Mouse (Mus musculus) embryo, embryonic 11 days (tissue): ENCODE data around the gene Cd300lf.
A peak's percentile ranks its signal among the peaks of the same experiment; 100 is the strongest.

Experiments
- DNase-seq: peaks from one replicate; pipeline ENCODE4 v3.0.0-alpha.2; 2015

Gene Cd300lf

DNA sequence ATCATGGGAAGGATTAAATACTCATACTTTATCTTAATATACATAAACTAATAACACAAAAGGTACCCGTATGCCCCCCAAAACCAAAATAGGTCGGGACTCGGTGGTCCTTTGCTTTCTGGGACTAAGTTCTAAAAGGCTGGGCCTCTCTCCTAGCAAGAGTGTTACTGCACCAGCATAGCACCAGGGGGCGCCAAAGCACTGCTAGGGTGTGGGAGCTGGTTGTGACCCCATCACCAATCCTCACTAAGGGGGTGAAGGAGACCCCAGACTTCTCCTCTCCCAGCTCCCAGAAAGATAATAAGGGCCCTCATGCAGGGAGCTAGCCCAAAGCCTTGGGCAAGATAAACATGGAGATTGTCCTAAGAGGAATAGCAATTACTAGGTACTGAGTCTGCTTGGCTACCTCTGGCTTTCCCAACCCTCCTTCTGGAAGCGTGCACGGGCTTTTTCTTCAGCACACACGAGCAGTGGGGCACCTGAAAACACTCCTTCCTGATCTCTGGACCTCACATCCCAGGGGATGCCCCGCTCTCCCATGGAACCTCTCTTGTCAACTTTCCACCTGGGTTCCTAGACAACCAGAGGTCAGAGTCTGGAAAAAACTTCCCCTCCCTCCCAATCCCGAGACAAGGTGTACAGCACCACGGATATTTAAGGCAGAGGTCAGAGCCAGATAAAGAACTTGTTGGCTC lies 27.2 kb upstream of the Cd300lf start:
- peak; percentile 79 for DNase-seq

DNA sequence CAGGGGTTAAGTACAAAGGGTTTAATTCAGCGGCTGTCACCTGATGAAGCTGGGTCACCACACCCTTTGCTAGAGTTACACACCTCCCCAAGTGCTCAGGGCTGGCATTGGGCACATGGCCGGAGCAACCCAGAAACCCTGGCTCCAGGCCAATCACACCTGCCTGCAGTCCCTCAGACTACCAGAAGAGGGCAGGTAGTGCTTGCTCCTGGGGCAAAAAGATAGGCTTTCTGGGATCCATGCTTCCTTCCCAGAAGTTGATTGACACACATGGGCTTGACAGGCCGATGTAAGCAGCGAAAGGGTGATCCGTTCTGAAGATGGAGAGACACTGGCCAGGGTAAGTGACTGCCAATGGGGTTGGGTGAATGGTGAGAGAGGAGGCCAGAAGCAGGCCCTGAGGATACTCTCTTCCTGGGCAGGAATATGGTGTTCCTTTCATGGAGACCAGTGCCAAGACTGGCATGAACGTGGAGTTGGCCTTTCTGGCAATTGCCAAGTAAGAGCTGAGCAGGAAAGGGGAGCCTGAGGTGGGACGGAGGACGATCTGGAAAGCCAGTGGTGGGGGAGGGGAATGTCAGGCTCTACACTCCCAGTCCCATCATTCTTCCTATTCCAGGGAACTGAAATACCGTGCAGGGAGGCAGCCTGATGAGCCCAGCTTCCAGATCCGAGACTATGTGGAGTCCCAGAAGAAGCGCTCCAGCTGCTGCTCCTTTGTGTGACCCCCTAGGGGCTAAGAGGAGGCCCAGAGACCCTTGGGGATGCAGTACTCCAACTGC lies 26.4 kb upstream of the Cd300lf start:
- DNase-seq = peak; percentile 47

DNA sequence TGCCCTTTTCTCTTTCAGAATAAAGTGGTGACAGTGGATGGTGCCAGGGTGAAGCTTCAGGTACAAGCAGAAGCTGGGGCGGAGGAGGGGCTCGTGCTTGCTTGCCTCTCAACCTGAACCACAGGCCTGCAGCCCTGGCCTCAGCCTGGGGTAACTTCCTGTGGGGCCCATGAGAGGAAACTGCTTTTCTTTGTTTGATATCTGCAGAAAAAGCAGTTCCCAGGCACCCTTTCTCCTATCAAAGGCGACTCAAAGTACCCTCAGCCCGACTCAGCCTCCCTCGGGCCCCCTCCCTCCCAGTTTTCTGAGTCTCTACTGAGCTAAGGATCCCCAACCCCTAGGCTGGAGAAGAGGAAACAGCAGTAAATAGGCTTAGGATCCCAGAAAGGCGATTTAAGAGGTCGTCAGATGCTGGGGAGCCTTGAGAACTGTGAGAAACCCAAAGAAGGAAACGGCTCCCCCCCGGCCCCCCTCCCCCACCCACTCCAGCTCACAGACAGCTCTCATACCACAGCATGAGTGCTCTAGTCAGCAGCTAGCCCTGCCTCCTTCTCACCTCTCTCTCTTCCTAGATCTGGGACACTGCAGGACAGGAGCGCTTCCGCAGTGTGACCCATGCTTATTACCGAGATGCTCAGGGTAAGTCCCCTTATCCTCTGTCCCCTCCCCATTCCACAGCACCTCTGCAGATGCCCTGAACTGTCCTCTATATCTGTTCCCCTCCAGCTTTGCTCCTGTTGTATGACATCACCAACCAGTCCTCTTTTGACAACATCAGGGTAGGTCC lies 24.3 kb upstream of the Cd300lf start:
- peak; percentile 39 for DNase-seq

DNA sequence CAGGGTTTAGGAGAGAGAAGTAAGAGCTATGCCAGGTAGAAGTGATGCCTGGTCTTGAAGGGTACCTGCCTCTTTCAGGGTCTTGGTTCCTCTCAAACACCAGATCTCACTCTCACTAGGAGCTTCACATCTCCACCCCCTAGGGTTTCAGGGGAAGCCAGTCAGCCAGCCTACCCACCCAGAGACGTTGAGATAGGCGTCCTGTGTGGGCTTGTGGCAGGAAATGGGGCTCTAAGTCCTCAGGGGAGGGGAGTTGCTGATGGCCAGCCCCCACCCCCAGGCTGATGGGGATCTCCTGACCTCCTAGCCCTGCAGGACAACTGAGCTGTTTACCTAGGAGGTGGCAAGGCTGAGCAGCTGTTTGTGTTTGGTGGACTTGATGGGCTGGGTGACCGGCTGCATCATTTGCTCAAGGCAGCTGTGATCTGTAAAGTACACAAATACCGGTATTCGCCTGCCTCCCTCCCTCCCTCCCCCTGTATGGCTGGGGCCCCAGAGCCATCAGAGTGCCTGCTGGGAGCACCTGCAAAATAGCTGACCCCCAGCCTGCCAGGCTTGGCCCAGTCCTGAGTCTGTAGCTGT lies 21.4 kb upstream of the Cd300lf start:
- no peak for DNase-seq

DNA sequence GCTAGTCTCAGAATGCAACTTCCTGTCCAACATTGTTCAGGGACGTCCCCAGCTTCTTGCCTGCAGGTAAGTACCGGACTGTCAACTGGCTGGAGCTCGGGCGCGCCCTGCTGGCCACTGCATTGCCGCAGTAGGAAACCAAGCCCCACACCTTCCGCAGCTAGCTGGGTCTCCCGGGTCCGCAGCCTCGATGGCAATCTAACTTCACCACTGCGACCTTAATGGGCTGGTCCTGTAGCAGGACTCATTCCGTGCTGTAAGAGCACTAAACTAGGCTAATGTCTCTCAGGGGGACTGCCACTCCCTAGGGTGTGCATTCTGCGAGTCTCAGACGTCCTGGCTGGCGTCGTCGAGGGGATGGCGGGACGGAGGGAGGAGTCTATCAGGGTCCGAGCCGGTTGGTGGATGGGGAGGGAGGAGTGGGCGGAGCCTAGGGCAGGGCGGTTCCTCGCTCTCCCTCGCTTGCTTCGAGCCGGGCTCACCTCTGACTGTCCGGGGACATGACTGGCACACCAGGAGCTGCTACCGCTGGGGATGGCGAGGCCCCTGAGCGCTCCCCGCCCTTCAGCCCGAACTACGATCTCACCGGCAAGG lies 20.0 kb upstream of the Cd300lf start:
- DNase-seq = peak; percentile 85

DNA sequence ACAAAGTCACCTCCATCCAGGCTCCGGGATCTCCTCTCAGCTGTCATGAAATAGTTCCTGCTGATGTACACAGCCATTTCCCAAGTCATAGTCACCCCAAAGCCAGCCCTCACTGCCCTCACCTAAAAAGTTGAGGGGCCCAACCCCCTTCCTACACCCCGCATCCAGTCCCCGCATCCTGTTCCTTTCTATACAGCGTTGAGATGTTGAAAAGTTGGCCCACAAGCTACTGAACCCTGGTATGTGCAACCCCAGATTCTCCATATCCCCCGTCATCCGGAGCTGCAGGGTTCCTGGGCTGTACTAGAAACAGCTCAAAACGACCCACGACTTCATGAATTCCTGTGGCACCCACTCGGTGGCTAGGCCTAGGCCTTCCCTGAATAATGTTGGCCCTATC lies 19.3 kb upstream of the Cd300lf start:
- no peak for DNase-seq

DNA sequence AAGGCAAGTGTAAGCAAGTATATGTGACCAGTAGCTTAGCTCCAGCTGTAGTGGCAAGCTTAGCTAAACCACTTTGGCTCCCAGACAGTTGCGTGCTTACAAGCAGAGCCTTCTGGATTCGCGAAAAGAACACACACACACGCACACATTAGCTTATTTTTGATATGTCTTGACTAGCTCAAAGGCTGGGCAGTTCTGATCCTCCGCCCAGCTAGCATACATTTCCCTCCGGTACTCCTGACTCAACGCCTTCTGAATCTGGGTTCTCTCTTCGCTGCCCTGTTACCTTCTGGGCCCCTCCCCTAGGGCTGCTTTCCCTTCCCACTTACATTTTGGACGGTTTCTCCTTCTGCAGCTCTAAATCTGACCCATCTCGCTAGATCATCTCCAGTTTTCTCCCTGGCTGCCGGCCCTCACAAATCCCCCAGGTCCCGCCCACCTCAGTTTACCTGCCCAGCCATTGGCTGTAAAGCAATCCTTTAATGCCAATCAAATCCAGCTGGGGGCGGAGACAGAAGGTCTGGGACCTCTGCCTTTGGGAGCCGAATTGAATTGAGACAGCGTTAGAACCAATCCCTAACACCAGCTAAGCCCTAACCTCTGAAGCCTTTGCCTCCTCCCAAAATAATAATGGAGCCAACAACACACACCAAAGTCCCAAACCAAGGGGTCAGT lies 18.1 kb upstream of the Cd300lf start:
- peak; percentile 92 for DNase-seq

DNA sequence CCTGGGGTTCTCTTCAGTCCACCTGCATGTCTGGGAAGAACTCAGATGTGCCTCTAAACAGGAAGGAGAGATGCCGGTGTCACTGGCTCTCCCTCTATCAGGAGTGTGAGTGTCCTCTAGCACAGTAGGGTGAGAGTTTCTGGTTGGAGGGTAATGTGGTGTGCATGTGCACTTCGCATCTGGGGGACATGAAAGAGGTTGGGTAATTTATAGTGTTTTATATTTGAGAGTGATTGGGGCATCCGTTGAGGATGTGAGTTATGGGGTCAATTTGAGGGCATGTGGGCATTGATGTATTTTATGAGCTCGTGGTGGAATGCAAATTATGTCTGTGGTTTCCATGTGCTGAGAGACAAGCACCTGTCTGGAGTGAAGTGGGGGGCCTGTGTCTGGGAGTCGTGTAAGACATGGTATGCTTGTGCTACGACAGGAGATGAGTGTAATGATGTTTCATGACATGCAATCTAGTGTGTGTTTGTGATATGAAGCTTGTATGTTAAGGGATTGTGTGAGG lies 17.0 kb upstream of the Cd300lf start:
- DNase-seq = no peak

DNA sequence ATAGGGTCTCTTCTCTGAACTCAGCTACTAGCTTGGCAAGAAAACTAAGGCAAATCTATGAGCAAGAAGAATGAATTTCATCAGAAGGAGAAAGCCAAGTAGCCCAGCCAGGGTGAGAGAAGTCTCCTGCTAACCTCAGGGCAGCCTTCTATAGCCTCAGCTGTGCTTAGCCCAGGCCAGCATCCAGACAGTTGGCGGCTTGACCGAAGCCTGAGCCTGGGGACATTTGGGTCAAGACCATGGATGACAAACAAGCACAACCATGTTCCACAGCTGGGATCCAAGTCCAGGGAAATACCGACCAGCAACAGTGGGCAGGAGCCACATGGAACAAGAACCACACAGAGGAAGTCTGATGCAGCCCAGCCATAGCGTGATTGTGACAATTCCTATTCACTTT lies 14.0 kb upstream of the Cd300lf start:
- DNase-seq = no peak

DNA sequence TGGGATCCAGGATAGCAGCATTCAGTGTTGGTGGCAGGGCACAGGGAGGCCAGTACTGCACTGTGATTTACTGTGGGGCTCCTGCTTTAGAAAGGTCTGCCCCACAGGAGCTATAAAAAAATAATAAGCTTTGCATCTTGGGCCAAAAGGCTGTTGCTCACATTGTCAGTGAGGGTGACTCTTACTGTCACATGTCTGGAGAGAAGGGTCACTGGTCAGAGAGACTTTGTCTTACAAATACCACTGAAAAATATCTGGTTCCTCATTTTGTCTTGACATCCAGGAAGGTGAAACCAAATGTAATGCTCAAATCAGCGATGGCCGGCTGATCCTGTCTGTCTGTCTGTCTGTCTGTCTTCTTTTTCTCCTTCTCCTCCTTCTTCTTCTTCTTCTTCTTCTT lies 8.2 kb upstream of the Cd300lf start:
- no peak for DNase-seq

DNA sequence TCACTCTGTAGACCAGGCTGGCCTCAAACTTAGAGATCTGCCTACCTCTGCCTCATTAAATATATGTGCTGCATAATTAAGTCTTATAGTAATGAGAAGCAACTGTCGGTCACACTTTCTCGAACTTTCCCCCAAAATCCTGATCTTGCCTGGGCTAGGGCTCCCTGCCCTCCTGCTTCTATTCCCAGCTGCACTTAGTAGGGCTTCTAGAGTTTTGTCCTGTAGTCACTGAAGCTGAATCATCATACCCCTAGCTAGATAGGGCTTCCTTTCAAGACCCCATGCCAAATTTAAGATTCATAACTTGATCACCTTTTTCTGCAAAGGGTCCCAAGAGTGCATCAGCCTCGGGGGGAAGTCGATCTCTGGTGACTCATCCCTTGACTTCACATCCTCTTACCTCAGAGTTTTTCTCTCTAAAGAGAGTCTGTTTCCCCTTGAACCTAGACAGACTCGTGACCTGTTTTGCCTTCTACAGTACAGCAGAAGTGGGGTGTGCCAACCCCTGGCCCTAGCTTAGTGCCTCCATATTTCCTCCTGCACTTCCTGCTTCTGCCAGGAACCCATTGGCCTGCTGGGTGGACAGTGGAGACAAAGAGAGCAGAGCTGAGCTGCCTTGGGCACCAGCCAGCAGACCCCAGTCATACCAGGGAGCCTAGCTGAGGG lies 4.9 kb upstream of the Cd300lf start:
- DNase-seq = no peak

DNA sequence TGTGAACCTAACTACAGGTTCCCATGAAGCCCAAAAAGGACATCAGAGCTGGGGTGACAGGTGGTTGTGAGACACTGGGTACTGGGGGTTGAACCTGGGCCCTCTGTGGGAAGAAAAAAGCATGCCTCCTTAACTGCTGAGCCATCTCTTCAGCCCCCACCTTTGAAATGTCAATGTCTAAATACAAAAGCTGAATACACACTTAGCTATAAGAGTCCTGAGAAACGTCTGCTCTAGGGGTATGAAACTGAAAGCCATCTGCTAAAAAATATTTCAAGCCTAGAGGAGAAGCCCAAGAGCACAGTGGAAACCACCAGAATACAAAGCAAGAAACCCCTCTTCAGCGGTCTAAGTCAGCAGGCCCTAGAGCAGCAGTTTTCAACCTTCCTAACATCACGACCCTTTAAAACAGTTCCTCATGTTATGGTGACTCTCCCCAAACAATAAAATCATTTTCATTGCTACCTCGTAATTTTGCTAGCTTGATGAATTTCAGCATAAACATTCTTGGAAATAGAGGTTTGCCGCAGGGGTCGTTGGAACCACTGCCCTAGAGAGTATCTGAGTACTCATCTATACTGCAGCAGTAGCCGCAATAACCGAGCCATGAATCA lies 1.9 kb downstream of the Cd300lf start:
- no peak for DNase-seq

DNA sequence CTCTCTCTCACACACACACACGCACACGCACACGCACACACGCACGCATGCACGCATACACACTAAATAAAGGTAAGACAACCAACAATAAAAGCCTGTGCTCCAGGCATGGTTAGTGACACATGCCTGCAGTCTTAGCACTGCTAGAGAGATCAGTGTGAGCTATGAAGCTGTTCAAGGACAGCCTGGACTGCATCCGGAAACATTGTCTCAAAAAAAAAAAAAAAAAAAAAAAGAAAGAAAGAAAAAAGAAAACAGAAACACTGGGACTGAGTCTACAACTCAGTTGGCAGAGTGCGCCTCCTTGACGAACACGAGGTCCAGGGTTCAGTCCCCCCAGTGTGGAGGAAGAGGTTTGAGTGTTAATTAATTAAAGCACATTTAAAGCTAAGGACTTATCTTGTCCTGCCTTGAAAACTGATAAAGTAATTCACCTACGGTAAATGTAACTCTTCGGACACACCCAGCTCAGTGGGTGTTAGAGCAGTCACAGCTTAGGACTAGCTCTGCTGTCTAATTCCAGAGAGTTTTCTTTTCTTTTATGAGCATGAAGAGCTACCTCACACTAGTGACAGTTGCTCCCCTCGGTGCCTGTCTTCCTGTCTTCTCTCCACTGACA lies 4.2 kb downstream of the Cd300lf start:
- no peak for DNase-seq

DNA sequence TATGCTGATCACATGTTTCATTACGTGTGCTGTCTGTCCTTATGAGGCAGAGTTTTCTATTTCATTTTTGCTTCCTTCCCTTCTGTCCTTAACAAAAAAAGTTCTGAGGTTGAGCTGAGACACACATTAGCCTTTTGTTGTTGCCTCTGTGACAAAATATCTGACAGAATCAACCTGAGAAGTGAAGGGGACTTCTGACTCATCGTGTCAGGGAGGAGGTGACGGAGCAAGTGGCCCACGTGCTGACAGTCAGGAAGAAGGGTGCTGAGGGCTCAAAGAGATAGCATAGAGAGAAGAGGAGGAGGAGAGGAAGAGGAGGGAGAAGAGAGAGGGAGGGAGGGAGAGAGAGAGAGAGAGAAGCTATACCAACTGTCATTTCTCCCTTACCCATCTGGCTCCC lies 5.3 kb downstream of the Cd300lf start:
- no peak for DNase-seq

DNA sequence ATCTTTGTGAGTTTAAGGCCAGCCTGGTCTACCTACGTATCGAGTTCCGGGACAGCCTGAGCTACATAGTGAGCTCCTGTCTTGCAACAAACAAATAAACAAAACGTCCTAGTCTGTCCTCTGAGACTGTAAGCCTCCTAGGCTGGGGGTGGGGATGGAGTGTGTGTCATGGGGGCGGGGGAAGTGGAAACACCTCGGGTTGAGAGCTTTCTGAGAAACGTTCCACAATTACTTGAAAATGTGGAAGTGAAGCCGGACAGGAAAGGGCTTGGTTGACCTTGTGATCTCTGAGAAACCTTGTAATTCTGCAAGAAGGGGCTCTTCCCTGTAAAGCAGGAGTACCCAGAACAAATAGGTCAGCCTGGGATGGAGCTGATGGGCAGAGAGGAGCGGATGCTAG lies 14.4 kb downstream of the Cd300lf start:
- DNase-seq = no peak

DNA sequence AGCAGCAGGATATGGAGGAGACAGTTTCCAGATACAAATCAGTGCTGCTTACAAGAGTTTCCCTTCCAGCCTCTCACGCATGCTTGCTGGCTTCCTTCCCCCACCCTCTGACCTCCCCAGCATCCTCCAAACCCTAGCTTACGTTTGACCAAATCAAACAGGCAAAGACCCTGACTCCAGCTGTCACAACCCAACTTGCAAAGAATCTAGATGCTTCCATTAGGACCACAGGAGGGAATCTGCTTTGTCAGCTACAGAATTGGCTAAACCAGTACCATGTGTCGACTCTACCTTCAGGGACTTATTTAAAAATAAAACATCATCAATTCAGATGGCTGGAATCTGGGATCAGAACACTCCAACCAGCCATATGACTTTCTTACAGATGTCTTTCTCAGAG lies 21.6 kb downstream of the Cd300lf start:
- no peak for DNase-seq

DNA sequence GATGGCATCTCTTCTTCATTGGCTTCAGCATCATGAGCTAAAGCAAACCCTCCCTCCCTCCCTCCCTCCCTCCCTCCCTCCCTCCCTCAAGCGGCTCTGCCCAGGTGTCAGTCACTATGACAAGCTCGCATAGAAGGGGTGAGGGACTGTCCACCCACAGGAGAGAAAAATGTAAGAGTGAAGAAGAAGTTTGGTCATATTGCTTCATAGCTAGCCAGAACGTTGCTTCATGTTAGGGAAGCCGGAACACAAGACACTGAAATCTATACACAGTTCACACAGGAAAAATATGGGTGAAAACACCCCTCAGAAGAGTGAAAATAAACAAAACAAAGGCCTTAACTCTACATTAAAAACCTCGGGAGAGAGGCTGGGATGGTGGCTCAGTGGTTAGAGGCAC lies 23.5 kb downstream of the Cd300lf start:
- no peak for DNase-seq

DNA sequence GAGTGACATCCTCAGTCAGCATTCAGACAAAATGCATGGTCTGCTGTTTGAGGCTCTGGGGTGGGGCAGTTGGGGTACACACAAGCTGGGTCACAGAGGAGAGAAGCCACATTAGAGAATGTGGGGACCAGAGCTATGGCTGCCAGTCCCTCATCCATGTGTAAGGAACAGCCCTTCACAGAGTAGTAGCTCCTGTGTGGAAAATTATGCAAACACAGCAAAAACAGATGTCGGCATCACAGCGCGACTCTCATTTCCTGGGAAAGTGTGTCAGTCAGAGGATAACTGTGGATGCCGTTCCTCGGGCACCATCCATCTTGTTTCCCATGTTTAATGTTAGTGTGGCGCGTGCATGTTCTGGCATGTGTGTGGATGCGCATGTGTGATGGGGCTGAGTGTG lies 25.6 kb downstream of the Cd300lf start:
- DNase-seq = no peak

DNA sequence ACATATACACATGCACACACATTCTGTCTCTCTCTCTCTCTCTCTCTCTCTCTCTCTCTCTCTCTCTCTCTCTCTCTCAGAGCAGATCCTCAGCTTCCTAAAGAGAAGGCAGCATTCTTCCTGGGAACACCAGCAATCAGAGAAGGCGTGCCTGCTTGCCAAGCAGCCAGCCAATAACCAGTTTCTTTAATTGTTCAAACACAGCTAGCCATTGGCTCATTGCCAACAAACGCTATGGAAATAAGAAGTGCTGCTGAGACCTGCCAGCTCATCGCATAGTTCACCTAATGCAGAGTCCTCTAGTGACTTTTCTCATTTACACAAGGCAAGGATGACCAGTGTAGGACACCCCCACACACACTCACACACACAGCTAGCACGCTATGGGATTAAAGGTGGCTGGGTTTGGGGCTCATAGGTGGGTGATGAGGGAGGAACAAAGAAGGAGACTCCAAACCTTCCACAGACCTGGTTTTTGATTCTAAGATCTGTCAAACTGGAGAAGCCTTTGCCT lies 26.3 kb downstream of the Cd300lf start:
- no peak for DNase-seq

DNA sequence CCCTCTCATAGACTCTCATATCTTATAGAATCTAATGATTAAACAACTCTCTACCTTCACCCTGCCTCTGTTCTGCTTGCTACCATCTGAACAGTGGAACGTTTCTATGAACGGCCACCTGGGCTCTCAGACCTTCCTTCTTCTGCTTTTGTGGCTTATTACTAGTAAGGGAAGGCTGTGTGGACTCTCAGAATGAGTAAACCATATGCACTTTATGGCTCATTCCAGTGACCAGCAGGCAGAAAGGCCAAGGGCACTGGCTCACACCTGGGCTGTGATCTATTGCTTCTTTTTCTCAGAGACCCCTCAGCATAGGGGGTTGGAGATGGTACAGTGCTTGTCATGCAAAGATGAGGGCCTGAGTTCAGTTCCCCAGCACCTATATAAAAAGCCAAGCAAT lies 27.2 kb downstream of the Cd300lf start:
- no peak for DNase-seq
